Mouse (Mus musculus): Measurements from ENCODE around the gene Ercc6.

Ercc6 gene

GRCm38 (mm10) chr14:32520400-32520926, 7.1 kb downstream of the Ercc6 start:
- no peak for DNase-seq

GRCm38 (mm10) chr14:32522336-32522735, 9.0 kb downstream of the Ercc6 start:
- no peak for DNase-seq

GRCm38 (mm10) chr14:32524071-32524470, 10.8 kb downstream of the Ercc6 start:
- DNase-seq: no peak

- DNase-seq: no peak
These were observed 12.8 kb downstream of the Ercc6 start for GRCm38 (mm10) chr14:32525996-32526705.

- DNase-seq: no peak
These were observed 13.9 kb downstream of the Ercc6 start for GRCm38 (mm10) chr14:32527211-32527610.

- no peak for DNase-seq
These were observed 15.7 kb downstream of the Ercc6 start for GRCm38 (mm10) chr14:32529036-32529435.

- DNase-seq: peak in 1 of 2 experiments; percentile 19
These were observed 17.6 kb downstream of the Ercc6 start for GRCm38 (mm10) chr14:32530896-32531295.

GRCm38 (mm10) chr14:32531371-32531770, 18.1 kb downstream of the Ercc6 start:
- no peak for DNase-seq

GRCm38 (mm10) chr14:32532381-32533147, 19.2 kb downstream of the Ercc6 start:
- DNase-seq: no peak

GRCm38 (mm10) chr14:32533148-32533520, 19.8 kb downstream of the Ercc6 start:
- no peak for DNase-seq

- DNase-seq: no peak
These were observed 20.3 kb downstream of the Ercc6 start for GRCm38 (mm10) chr14:32533656-32534055.

GRCm38 (mm10) chr14:32534137-32534536, 20.8 kb downstream of the Ercc6 start:
- peak; percentile 46 to 52 for DNase-seq

- DNase-seq: no peak
These were observed 23.4 kb downstream of the Ercc6 start for GRCm38 (mm10) chr14:32536763-32537162.

GRCm38 (mm10) chr14:32538115-32538514, 24.8 kb downstream of the Ercc6 start:
- DNase-seq: no peak

- DNase-seq: peak; percentile 14 to 21
These were observed 29.8 kb downstream of the Ercc6 start for GRCm38 (mm10) chr14:32543075-32543474.

GRCm38 (mm10) chr14:32546676-32547075, 33.4 kb downstream of the Ercc6 start:
- no peak for DNase-seq

- DNase-seq: peak in 1 of 2 experiments; percentile 9
These were observed 38.5 kb downstream of the Ercc6 start for GRCm38 (mm10) chr14:32551854-32552253.

- DNase-seq: no peak
These were observed 40.0 kb downstream of the Ercc6 start for GRCm38 (mm10) chr14:32553198-32553903.

- no peak for DNase-seq
These were observed 41.7 kb downstream of the Ercc6 start for GRCm38 (mm10) chr14:32554860-32555526.

- DNase-seq: no peak
These were observed 48.1 kb downstream of the Ercc6 start for GRCm38 (mm10) chr14:32561428-32561827.

GRCm38 (mm10) chr14:32563661-32564060, 50.3 kb downstream of the Ercc6 start:
- DNase-seq: no peak

- no peak for DNase-seq
These were observed 59.2 kb downstream of the Ercc6 start for GRCm38 (mm10) chr14:32572519-32572918.

GRCm38 (mm10) chr14:32578420-32578819, 65.1 kb downstream of the Ercc6 start:
- no peak for DNase-seq

Measured in B cell, adult 2 months (primary cell).